Mouse (Mus musculus): ENCODE results near the gene Olfr791. TPM values are rescaled to one million over a fixed set of nuclear protein-coding genes. Genes with fewer than 3 reads are reported as not detected.

Olfr791 gene
- polyA plus RNA-seq (2015; fragmentation: Nextera tagmentation; extraction: Ambion mirVana), result not detected in 2 replicates

DNA sequence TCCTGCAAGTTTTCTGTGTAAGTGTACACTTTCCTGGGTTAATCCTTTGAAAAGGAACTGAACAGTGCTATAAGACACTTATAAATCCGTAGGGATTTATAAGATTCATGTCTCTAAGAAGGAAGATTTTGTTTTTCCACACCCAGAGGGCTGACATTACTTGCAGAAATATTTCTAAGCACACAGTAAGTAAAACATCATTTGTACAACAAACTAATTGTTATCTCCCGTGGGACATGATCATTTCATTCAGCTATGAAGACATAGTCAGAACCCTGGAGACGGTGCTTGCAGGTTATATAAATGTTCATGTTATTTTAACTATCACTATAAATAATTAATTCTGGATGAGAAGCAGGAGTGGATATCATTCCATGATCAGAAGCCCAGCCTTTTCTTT is at the start of gene Olfr791:
Gene Olfr791, plus strand, starts transcription at position 301 of the 400 bp plus-strand sequence.
- Histone ChIP-seq H3K9me3 (replicated peaks) (no peaks in the 10 kb centered on the region), H3K4me3 (no peak within 1 kb of the TSS), H3K27me3 (no peaks in the 10 kb centered on the region), H3K27ac (no peak within 1 kb of the TSS), H3K9ac (no peak within 1 kb of the TSS), H3K36me3 (no peaks in the 10 kb centered on the region), H3K4me1 (replicated peaks) (no peaks in the 10 kb centered on the region), H3K4me2 (no peak within 1 kb of the TSS)
- ATAC-seq (replicated peaks; ENCODE audit: insufficient number of reproducible peaks, insufficient read depth, low FRiP score, low read depth), result no peak
- WGBS, result 56% methylated on average over 3 of the region's 3 CpGs

GRCm38 (mm10) chr10:129473256-129473655 is 48.3 kb upstream of the Olfr791 start:
- 62% methylated on average over 2 of the region's 2 CpGs for WGBS
- H3K4me3 ChIP-seq, result no peak overlapping the region
- no peak overlapping the region for H3K27ac ChIP-seq
- no peaks in the 10 kb centered on the region for H3K9me3 ChIP-seq (replicated peaks)
- no peaks in the 10 kb centered on the region for H3K27me3 ChIP-seq
- H3K4me2 ChIP-seq, result no peak overlapping the region
- no peak overlapping the region for H3K9ac ChIP-seq
- no peaks in the 10 kb centered on the region for H3K36me3 ChIP-seq
- ATAC-seq (replicated peaks; ENCODE audit: insufficient number of reproducible peaks, insufficient read depth, low FRiP score, low read depth), result no peak
- no peaks in the 10 kb centered on the region for H3K4me1 ChIP-seq (replicated peaks)

DNA sequence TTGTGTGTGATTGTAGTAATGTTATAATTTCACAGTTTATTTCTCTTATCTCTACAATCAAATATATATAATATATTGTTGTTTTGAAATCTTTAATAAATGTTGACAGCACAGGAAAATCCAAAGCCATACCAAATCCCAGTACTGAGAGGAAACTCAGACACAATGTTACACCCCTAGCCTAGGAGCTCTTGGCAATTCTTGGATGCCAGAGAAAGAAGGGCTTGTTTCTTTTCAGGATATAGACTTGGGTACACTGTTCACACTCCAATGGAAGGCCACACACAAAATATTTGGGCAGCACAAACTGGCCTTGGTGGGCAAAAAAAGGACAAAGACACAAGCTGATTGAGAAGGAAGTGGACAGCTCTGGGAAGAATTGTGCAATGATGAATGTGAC is 47.9 kb upstream of the Olfr791 start:
- ATAC-seq (replicated peaks; ENCODE audit: insufficient number of reproducible peaks, insufficient read depth, low FRiP score, low read depth), result no peak
- Histone ChIP-seq H3K27me3 (no peaks in the 10 kb centered on the region), H3K27ac (no peak overlapping the region), H3K4me2 (no peak overlapping the region), H3K4me1 (replicated peaks) (no peaks in the 10 kb centered on the region), H3K9me3 (replicated peaks) (no peaks in the 10 kb centered on the region), H3K4me3 (no peak overlapping the region), H3K36me3 (no peaks in the 10 kb centered on the region), H3K9ac (no peak overlapping the region)

GRCm38 (mm10) chr10:129484452-129484851 is 37.1 kb upstream of the Olfr791 start, which contains the start of gene Olfr789:
TSS of gene Olfr789 (plus strand) at chr10:129484752.
- Histone ChIP-seq H3K4me1 (replicated peaks) (no peaks in the 10 kb centered on the region), H3K9me3 (replicated peaks) (no peaks in the 10 kb centered on the region), H3K4me3 (no peak within 1 kb of the TSS), H3K27me3 (no peaks in the 10 kb centered on the region), H3K36me3 (no peaks in the 10 kb centered on the region), H3K4me2 (no peak within 1 kb of the TSS), H3K9ac (no peak within 1 kb of the TSS), H3K27ac (no peak within 1 kb of the TSS)
- 51% methylated on average over 2 of the region's 2 CpGs for WGBS
- ATAC-seq (replicated peaks; ENCODE audit: insufficient number of reproducible peaks, insufficient read depth, low FRiP score, low read depth), result no peak

GRCm38 (mm10) chr10:129490101-129490500 is 31.5 kb upstream of the Olfr791 start:
- H3K4me2 ChIP-seq, result no peak overlapping the region
- H3K27me3 ChIP-seq, result no peaks in the 10 kb centered on the region
- no peaks in the 10 kb centered on the region for H3K4me1 ChIP-seq (replicated peaks)
- H3K36me3 ChIP-seq, result no peaks in the 10 kb centered on the region
- no peak for ATAC-seq (replicated peaks; ENCODE audit: insufficient number of reproducible peaks, insufficient read depth, low FRiP score, low read depth)
- no peak overlapping the region for H3K27ac ChIP-seq
- no peaks in the 10 kb centered on the region for H3K9me3 ChIP-seq (replicated peaks)
- H3K9ac ChIP-seq, result no peak overlapping the region
- 65% methylated on average over 2 of the region's 2 CpGs for WGBS
- H3K4me3 ChIP-seq, result no peak overlapping the region

GRCm38 (mm10) chr10:129498192-129498591 is 23.4 kb upstream of the Olfr791 start, which contains the start of gene Olfr790:
TSS of gene Olfr790 (plus strand) at chr10:129498492.
- H3K9me3 ChIP-seq (replicated peaks), result no peaks in the 10 kb centered on the region
- H3K4me3 ChIP-seq, result no peak within 1 kb of the TSS
- ATAC-seq (replicated peaks; ENCODE audit: insufficient number of reproducible peaks, insufficient read depth, low FRiP score, low read depth), result no peak
- no peaks in the 10 kb centered on the region for H3K36me3 ChIP-seq
- H3K27me3 ChIP-seq, result no peaks in the 10 kb centered on the region
- H3K9ac ChIP-seq, result no peak within 1 kb of the TSS
- no peak within 1 kb of the TSS for H3K27ac ChIP-seq
- no peak within 1 kb of the TSS for H3K4me2 ChIP-seq
- H3K4me1 ChIP-seq (replicated peaks), result no peaks in the 10 kb centered on the region

- WGBS, result 75% methylated on average over 1 of the region's 1 CpGs
- Histone ChIP-seq H3K36me3 (no peaks in the 10 kb centered on the region), H3K9me3 (replicated peaks) (peaks cover under 1% of the 10 kb centered on the region; the same call in 1 of the 2 replicates), H3K27ac (no peak within 1 kb of the TSS), H3K4me2 (no peak within 1 kb of the TSS), H3K4me3 (no peak within 1 kb of the TSS), H3K27me3 (no peaks in the 10 kb centered on the region), H3K9ac (no peak within 1 kb of the TSS), H3K4me1 (replicated peaks) (no peaks in the 10 kb centered on the region)
- no peak for ATAC-seq (replicated peaks; ENCODE audit: insufficient number of reproducible peaks, insufficient read depth, low FRiP score, low read depth)
These were observed 17.3 kb downstream of the Olfr791 start, which contains the start of gene Olfr792 for GRCm38 (mm10) chr10:129538862-129539261. TSS of gene Olfr792 (plus strand) at chr10:129539162.

DNA sequence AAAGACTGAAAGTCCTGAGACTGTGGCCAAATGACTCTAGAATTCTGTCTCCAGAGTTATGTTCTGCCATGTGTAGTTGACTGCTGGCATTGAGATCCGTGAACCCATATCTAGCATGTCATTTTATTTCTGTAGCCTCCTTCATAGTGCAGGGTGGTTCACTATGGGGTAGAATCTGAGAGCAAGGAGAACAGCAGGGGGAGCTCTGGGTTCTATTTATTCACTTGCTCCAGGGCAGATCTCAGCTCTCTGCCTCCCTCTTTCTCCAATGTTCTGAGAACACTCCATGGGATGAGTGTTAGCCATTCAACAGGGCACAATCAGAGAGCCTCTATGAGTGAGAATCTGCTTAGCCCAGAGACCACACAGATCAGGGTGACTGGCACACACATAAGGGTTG is 27.8 kb downstream of the Olfr791 start:
- Histone ChIP-seq H3K9me3 (replicated peaks) (no peaks in the 10 kb centered on the region), H3K9ac (no peak overlapping the region), H3K4me3 (no peak overlapping the region), H3K4me1 (replicated peaks) (no peaks in the 10 kb centered on the region), H3K4me2 (no peak overlapping the region), H3K36me3 (no peaks in the 10 kb centered on the region), H3K27ac (no peak overlapping the region), H3K27me3 (no peaks in the 10 kb centered on the region)
- 34% methylated on average over 1 of the region's 1 CpGs for WGBS
- no peak for ATAC-seq (replicated peaks; ENCODE audit: insufficient number of reproducible peaks, insufficient read depth, low FRiP score, low read depth)

DNA sequence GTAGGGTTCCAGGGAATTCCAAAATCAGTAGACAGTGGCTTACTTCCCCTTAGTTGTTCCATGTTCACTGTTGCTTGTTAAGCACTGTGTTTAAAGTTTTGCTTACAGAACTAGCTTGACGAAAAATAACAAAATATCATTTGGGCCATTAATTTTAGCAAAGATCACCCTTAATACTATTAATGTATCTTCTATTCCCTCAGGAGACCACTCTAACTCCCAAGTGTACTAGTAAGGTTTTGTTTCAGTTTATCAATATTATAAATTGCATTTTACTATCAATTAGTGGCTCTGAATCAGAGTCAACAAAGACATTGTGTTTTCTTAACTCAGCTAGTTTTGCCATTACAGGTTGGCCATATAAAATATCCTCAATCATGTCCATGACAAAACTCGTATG is 45.8 kb downstream of the Olfr791 start, which contains the start of gene Olfr794:
Gene Olfr794, plus strand, starts transcription at position 301 of the 400 bp plus-strand sequence.
- Histone ChIP-seq H3K4me2 (no peak within 1 kb of the TSS), H3K36me3 (no peaks in the 10 kb centered on the region), H3K4me3 (no peak within 1 kb of the TSS), H3K4me1 (replicated peaks) (no peaks in the 10 kb centered on the region), H3K27ac (no peak within 1 kb of the TSS), H3K27me3 (no peaks in the 10 kb centered on the region), H3K9ac (no peak within 1 kb of the TSS), H3K9me3 (replicated peaks) (no peaks in the 10 kb centered on the region)
- ATAC-seq (replicated peaks; ENCODE audit: insufficient number of reproducible peaks, insufficient read depth, low FRiP score, low read depth), result no peak
- 66% methylated on average over 2 of the region's 2 CpGs for WGBS

DNA sequence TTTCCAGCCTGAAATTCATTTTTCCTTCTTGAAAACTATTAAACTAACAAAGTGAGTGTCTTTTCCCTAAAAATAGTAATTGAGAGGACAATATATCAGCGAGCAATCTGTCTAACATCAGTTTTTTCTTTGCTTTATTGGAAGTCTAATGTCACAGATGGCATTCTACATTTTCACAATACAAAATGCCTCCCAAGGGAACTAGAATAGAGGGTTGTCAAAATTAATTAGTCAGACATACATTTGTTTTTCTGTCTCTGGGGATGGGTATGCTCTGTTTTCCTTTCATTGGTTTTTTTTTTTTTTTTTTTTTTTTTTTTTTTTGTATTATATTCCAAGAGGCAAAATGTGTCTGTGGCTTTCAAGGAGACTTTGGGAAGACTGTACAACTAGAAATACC is 55.5 kb downstream of the Olfr791 start:
- H3K4me1 ChIP-seq (replicated peaks), result no peaks in the 10 kb centered on the region
- H3K27ac ChIP-seq, result no peak overlapping the region
- no peak overlapping the region for H3K9ac ChIP-seq
- H3K36me3 ChIP-seq, result no peaks in the 10 kb centered on the region
- no peak for ATAC-seq (replicated peaks; ENCODE audit: insufficient number of reproducible peaks, insufficient read depth, low FRiP score, low read depth)
- no peaks in the 10 kb centered on the region for H3K9me3 ChIP-seq (replicated peaks)
- no peaks in the 10 kb centered on the region for H3K27me3 ChIP-seq
- H3K4me3 ChIP-seq, result no peak overlapping the region
- 70% methylated on average over 1 of the region's 1 CpGs for WGBS
- H3K4me2 ChIP-seq, result no peak overlapping the region

All from heart, embryonic 15.5 days (tissue).